Mouse (Mus musculus): ENCODE measurements around the gene Ctnna2.

- TF ChIP-seq GATA1 (IDR thresholded peaks at IDR 0.05; ENCODE audit: borderline replicate concordance, low read length): no peak
- no peak for TF ChIP-seq FLI1 (IDR thresholded peaks at IDR 0.05; ENCODE audit: low read length)
These were observed 929.3 kb downstream of the Ctnna2 start for GRCm38 (mm10) chr6:77050193-77050592.
